Mouse (Mus musculus) olfactory bulb, adult 2 months (tissue): ENCODE results near the gene Ccdc17.

Source experiments
- CTCF ChIP-seq: fragments of 200-500 bp; IDR thresholded peaks from 2 replicates; pipeline ENCODE4 v1.5.1; 2012; ENCODE audit warnings: low read depth, mild to moderate bottlenecking, low read length, moderate library complexity; ENCODE audit not compliant: insufficient read depth
- POLR2A ChIP-seq: fragments of 200-500 bp; IDR thresholded peaks from 2 replicates; pipeline ENCODE4 v1.6.1; 2012; ENCODE audit warnings: mild to moderate bottlenecking, low read depth, low read length, moderate library complexity; ENCODE audit not compliant: insufficient read depth

DNA sequence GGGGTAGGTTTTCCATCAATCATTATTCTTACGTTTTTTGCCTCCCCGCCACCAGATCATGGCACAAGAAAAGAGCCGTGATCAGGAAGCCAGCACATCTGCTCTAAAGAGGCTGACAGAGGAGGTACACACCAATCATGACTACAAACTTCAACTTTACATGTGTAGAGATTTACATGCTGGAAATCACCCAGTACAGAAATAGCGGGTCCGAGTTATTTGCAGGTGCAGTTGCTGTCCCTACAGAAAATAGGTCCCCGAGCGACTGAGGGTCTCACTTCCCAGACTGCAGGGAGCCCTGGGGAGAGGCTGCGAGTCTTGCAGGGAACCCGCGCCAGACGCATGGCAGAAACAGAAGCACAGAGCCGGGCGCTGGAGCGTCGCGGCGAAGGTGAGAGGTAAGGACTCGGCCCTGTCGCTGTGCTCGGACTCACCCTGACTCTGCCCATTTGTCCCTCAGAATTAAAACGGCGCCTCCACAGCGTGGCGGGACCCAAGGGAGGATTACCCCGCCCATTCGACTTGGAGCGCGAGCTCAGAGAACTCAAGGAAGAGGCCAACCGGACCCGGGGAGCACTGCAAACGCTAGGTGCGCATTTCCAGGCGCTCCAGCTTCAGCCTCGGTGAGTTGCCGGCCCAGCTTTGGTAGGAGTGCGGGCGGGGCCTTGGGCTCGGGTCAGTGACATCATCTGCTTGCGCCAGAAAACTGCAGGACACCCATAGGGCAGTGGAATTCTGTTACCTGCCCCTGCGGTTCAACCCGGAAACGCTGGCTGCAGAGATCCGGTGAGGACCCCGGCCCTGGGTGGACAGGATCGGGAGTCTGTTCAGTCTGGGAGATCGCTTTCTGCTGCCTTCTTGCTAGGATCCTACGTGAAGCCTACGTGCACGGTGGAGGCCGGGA lies 776 bp downstream of the Ccdc17 start:
- peak; percentile 78 for TF ChIP-seq POLR2A
- TF ChIP-seq CTCF: 0 out of 2 replicates have a peak, but pooled peaks have one; percentile 3
